Mouse (Mus musculus) heart, embryonic 11.5 days (tissue): ENCODE results near the gene Hexa. TPM values are rescaled to one million over a fixed set of nuclear protein-coding genes. Genes with fewer than 3 reads are reported as not detected.

Experiments used
- ATAC-seq: fragments of 200-750 bp; cut with Nextera tagmentation; replicated peaks from 2 replicates; pipeline ENCODE4 v1.8.0; 2017; ENCODE audit warnings: moderate library complexity; ENCODE audit not compliant: insufficient number of reproducible peaks, low FRiP score, low TSS enrichment
- H3K27ac ChIP-seq: fragments of 300-500 bp; sonication (generic); 2 replicates; pipeline ENCODE4 v1.5.1; 2014; ENCODE audit warnings: mild to moderate bottlenecking, low read depth, low read length
- H3K27me3 ChIP-seq: fragments of 300-500 bp; sonication (generic); 2 replicates; pipeline ENCODE4 v1.6.1; 2014; ENCODE audit warnings: mild to moderate bottlenecking, low read length, mixed read lengths; ENCODE audit not compliant: control insufficient read depth, insufficient read depth
- H3K36me3 ChIP-seq: fragments of 300-500 bp; sonication (generic); 2 replicates; pipeline ENCODE4 v1.6.1; 2014; ENCODE audit warnings: mild to moderate bottlenecking, low read length, moderate library complexity, mixed read lengths; ENCODE audit not compliant: control insufficient read depth, insufficient read depth
- H3K4me1 ChIP-seq: fragments of 300-500 bp; sonication (generic); 2 replicates; pipeline ENCODE4 v1.6.1; 2014; ENCODE audit warnings: low read length; ENCODE audit not compliant: control insufficient read depth, insufficient read depth
- H3K4me2 ChIP-seq: fragments of 300-500 bp; sonication (generic); 2 replicates; pipeline ENCODE4 v1.6.1; 2014; ENCODE audit warnings: mild to moderate bottlenecking, moderate library complexity
- H3K4me3 ChIP-seq: fragments of 300-500 bp; sonication (generic); 2 replicates; pipeline ENCODE4 v1.5.1; 2014; ENCODE audit warnings: low read depth, low read length
- H3K9ac ChIP-seq: fragments of 300-500 bp; sonication (generic); 2 replicates; pipeline ENCODE4 v1.6.1; 2014; ENCODE audit warnings: mild to moderate bottlenecking, low read depth, low read length, moderate library complexity
- H3K9me3 ChIP-seq: fragments of 300-500 bp; sonication (generic); replicated peaks from 2 replicates; pipeline ENCODE4 v1.6.1; 2016; ENCODE audit warnings: low read length; ENCODE audit not compliant: control insufficient read depth
- WGBS: fragments of 180-500 bp; shearing (Covaris S2); extraction: QIAGEN DNeasy Blood & Tissue Kit; methylation state at CpG from one replicate; pipeline ENCODE4 v1.1.7; 2014; ENCODE audit not compliant: insufficient replicate concordance; 5-methylcytosine and 5-hydroxymethylcytosine counted together
- polyA plus RNA-seq: library from polyadenylated mRNA; unstranded; fragments of >200 nt; fragmentation: Nextera tagmentation; extraction: Ambion mirVana; gene quantifications from 2 replicates; pipeline ENCODE4 v1.2.1, GENCODE M21; 2014

Hexa gene
- polyA plus RNA-seq, 1 experiment from 2014 or later = 67.1 TPM

GRCm38 (mm10) chr9:59547869-59548268 is 8.5 kb downstream of the Hexa start:
- Histone ChIP-seq H3K9ac (no peak overlapping the region), H3K4me2 (no peak overlapping the region), H3K4me1 (0 out of 2 replicates have a peak, but pooled peaks cover 11% of the 10 kb centered on the region), H3K27me3 (no peaks in the 10 kb centered on the region), H3K9me3 (no peaks in the 10 kb centered on the region), H3K27ac (no peak overlapping the region), H3K4me3 (no peak overlapping the region), H3K36me3 (no peaks in the 10 kb centered on the region)
- no peak for ATAC-seq
- 80% methylated on average over 1 of the region's 1 CpGs for WGBS

DNA sequence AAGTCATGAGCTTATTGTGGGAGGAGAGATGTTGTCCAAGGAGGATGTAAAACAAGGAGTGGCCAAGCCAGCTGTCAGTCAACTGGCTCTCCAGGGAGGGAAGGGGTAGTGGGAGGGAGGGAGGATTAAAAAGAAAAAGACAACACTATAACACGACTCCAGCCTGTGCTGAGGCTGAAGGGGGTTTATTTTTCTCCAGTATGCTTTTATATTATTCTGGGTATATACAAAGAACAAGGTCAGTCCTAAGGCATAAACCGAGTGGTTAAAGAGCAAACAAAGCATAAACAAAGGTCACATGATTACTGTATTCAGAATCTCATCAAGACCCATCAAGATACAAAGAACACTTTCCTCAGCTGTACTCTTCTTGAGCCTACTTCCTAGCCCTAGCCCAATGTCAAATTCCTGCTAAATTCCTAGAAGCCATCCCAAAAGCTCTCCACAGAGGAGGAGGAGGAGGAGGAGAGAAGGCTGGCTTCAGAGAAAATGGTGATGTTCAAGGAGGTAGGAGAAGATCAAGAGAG is 9.7 kb downstream of the Hexa start:
- ATAC-seq = no peak
- Histone ChIP-seq H3K4me2 (no peak overlapping the region), H3K27ac (no peak overlapping the region), H3K9ac (no peak overlapping the region), H3K36me3 (no peaks in the 10 kb centered on the region), H3K4me1 (0 out of 2 replicates have a peak, but pooled peaks cover 11% of the 10 kb centered on the region), H3K4me3 (no peak overlapping the region), H3K9me3 (no peaks in the 10 kb centered on the region), H3K27me3 (no peaks in the 10 kb centered on the region)
- 61% methylated on average over 2 of the region's 2 CpGs for WGBS

DNA sequence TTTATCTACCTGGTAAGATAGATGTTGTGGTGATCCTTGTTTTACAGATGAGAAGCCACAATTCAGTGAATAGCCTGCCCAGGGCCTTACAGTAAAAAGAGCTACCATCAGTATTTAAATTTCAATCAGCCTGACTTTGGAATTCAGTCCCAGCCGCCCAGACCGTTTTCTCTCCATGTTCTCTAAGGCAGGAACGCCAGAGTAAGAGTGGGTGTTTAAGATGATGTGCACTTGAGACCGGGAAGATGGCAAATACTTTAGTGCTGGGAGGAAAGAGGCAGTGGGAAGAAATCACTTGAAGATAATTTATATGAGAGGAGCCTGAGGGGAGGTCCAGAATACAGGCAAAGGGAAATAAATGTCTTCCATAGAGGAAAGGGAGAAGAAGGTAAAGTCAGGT is 10.7 kb downstream of the Hexa start:
- no peak overlapping the region for H3K4me2 ChIP-seq
- ATAC-seq = no peak
- no peaks in the 10 kb centered on the region for H3K36me3 ChIP-seq
- no peak overlapping the region for H3K27ac ChIP-seq
- no peaks in the 10 kb centered on the region for H3K27me3 ChIP-seq
- no peaks in the 10 kb centered on the region for H3K9me3 ChIP-seq
- no peak overlapping the region for H3K4me3 ChIP-seq
- WGBS = 78% methylated on average over 4 of the region's 4 CpGs
- H3K9ac ChIP-seq = no peak overlapping the region
- 0 out of 2 replicates have a peak, but pooled peaks cover 11% of the 10 kb centered on the region for H3K4me1 ChIP-seq

DNA sequence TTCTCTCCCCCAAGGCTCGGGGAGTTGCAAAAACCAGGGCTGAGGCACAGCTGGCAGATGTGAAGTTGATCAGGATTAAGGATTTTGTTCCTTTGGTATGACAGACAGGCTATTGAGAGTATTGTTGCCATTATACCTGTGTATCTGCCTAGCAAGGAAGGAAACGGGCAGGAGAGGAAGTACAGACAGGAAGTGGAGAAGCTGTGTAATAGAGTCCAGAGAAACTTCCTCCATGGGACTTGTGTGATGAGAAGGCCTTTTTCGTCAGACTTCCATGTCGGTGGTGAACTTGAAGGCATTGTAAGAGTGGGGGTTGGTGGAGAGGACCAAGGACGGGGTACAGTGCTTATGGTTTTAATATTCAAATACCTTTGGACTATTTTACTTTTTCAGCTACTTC is 11.7 kb downstream of the Hexa start:
- no peak for ATAC-seq
- H3K36me3 ChIP-seq = no peaks in the 10 kb centered on the region
- H3K27me3 ChIP-seq = no peaks in the 10 kb centered on the region
- 64% methylated on average over 5 of the region's 5 CpGs for WGBS
- no peak overlapping the region for H3K9ac ChIP-seq
- no peak overlapping the region for H3K27ac ChIP-seq
- no peak overlapping the region for H3K4me3 ChIP-seq
- no peaks in the 10 kb centered on the region for H3K9me3 ChIP-seq
- no peak overlapping the region for H3K4me2 ChIP-seq
- 0 out of 2 replicates have a peak, but pooled peaks cover 11% of the 10 kb centered on the region for H3K4me1 ChIP-seq

- Histone ChIP-seq H3K4me1 (0 out of 2 replicates have a peak, but pooled peaks cover 11% of the 10 kb centered on the region), H3K36me3 (no peaks in the 10 kb centered on the region), H3K27me3 (no peaks in the 10 kb centered on the region), H3K27ac (no peak overlapping the region), H3K9ac (no peak overlapping the region), H3K9me3 (no peaks in the 10 kb centered on the region), H3K4me3 (no peak overlapping the region), H3K4me2 (no peak overlapping the region)
- WGBS = 49% methylated on average over 3 of the region's 3 CpGs
- peak; percentile 26; the same call in 1 of the 2 replicates for ATAC-seq
Measured at GRCm38 (mm10) chr9:59551620-59552031, 12.3 kb downstream of the Hexa start.

GRCm38 (mm10) chr9:59552610-59553009 is 13.3 kb downstream of the Hexa start:
- Histone ChIP-seq H3K4me1 (0 out of 2 replicates have a peak, but pooled peaks cover 11% of the 10 kb centered on the region), H3K4me2 (no peak overlapping the region)

DNA sequence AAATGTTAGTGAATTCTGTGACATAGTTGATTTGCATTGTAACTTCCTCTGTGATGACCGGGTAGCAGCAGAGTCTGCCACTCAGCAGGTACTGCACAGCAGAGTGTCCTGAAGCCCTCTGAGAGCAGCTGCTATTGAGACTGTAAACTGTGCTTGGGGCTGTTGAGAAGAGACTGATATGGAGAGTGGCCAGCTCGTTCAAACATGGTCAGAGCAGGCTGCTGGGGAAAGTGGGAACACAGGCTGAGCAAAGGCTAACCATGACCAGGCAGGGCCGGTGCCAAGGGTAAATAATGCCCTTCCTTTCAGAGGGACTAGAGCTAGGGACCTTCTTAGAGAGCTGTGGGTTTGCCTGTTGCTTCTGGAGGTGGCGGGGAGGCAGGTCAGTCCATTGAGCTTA is 14.4 kb downstream of the Hexa start:
- Histone ChIP-seq H3K36me3 (no peaks in the 10 kb centered on the region), H3K9ac (no peak overlapping the region), H3K27ac (no peak overlapping the region), H3K4me3 (no peak overlapping the region), H3K4me1 (0 out of 2 replicates have a peak, but pooled peaks cover 11% of the 10 kb centered on the region), H3K9me3 (no peaks in the 10 kb centered on the region), H3K27me3 (no peaks in the 10 kb centered on the region), H3K4me2 (no peak overlapping the region)
- ATAC-seq = no peak
- 58% methylated on average over 4 of the region's 4 CpGs for WGBS

More at GRCm38 (mm10) chr9:59552610-59553009, 13.3 kb downstream of the Hexa start:
- Histone ChIP-seq H3K36me3 (no peaks in the 10 kb centered on the region), H3K9me3 (no peaks in the 10 kb centered on the region), H3K4me3 (no peak overlapping the region), H3K27ac (no peak overlapping the region), H3K9ac (no peak overlapping the region), H3K27me3 (no peaks in the 10 kb centered on the region)
- ATAC-seq = no peak
- 73% methylated on average over 5 of the region's 5 CpGs for WGBS

DNA sequence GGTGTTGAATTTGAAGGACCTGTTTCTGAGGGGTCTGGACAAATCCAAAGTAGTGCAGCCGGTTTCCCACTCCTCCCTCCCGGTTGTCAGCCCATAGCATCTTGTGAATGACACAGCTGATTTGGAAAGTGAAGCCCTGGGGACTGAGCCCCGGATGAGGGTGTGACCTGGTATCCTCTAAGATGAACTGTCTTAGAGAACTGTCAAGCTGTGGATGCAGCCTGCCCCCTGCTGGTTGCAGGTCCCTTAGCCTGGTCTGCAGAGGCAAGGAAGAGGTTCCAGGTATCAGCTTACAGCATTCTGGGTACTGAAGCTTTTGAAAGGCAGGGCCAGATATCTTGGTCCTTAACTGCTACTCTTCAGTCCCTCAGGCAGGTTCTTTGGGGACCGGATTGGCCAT is 26.3 kb downstream of the Hexa start:
- Histone ChIP-seq H3K27ac (no peak overlapping the region), H3K27me3 (no peaks in the 10 kb centered on the region), H3K9ac (no peak overlapping the region), H3K4me2 (no peak overlapping the region), H3K4me1 (no peaks in the 10 kb centered on the region), H3K4me3 (no peak overlapping the region), H3K36me3 (0 out of 2 replicates have a peak, but pooled peaks cover 7% of the 10 kb centered on the region), H3K9me3 (no peaks in the 10 kb centered on the region)
- 0 out of 2 replicates have a peak, but pooled peaks have one; percentile 46 for ATAC-seq
- 23% methylated on average over 4 of the region's 4 CpGs for WGBS

GRCm38 (mm10) chr9:59567111-59567510 is 27.8 kb downstream of the Hexa start:
- 26% methylated on average over 6 of the region's 6 CpGs for WGBS
- Histone ChIP-seq H3K36me3 (0 out of 2 replicates have a peak, but pooled peaks cover 4% of the 10 kb centered on the region), H3K27ac (no peak overlapping the region), H3K9ac (no peak overlapping the region), H3K4me2 (no peak overlapping the region), H3K4me3 (no peak overlapping the region), H3K27me3 (no peaks in the 10 kb centered on the region), H3K4me1 (no peaks in the 10 kb centered on the region), H3K9me3 (no peaks in the 10 kb centered on the region)
- no peak for ATAC-seq
